Mouse (Mus musculus): ENCODE data around the gene Nup98. TPM values are rescaled to one million over a fixed set of nuclear protein-coding genes. Genes with fewer than 3 reads are reported as not detected.
A peak's percentile ranks its signal among the peaks of the same experiment; 100 is the strongest.

Nup98 gene
- polyA plus RNA-seq (2012; rRNA removed): 11.7 and 15.5 TPM in 2 replicates

- WGBS: 1% methylated on average over 86 of the region's 87 CpGs
- DNase-seq (ENCODE audit: low read depth, low spot score): peak; percentile 97
These were observed at the start of gene Nup98, which contains the start of gene Pgap2 for GRCm38 (mm10) chr7:102209756-102210721. Gene Nup98 (minus strand): TSS chr7:102210176. Gene Pgap2 (plus strand): TSS chr7:102210208.

GRCm38 (mm10) chr7:102258753-102259152 is 48.8 kb upstream of the Nup98 start:
- 42% methylated on average over 3 of the region's 3 CpGs for WGBS
- no peak for DNase-seq (ENCODE audit: low read depth, low spot score)

- WGBS: 20% methylated on average over 4 of the region's 4 CpGs
- DNase-seq (ENCODE audit: low read depth, low spot score): no peak
These were observed 48.2 kb upstream of the Nup98 start for GRCm38 (mm10) chr7:102258189-102258588.

- no peak for DNase-seq (ENCODE audit: low read depth, low spot score)
- 83% methylated on average over 3 of the region's 3 CpGs for WGBS
These were observed 46.7 kb upstream of the Nup98 start for GRCm38 (mm10) chr7:102256636-102257035.

DNA sequence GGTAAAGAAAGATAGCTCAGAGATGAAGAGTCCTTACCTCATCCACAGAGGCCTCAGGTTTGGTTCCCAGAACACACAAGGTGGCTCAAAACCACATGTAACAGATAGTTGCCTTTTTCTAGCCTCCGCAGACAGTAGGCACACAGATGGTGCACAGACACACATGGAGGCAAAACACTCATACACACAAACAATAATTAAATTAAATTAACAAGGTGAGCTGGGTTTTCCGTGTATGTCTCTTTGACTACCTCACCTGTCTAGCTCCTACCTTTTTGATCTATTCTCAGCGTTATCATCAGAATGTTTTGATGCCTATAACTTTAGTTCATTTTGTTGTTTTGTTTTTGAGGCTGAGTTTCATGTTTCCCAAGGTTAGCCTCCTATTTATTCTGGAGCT is 46.0 kb upstream of the Nup98 start, which contains the start of gene Rhog:
Gene Rhog (minus strand): TSS at position 101 of the 400 bp plus-strand sequence.
- WGBS: 80% methylated on average over 3 of the region's 3 CpGs
- DNase-seq (ENCODE audit: low read depth, low spot score): no peak

DNA sequence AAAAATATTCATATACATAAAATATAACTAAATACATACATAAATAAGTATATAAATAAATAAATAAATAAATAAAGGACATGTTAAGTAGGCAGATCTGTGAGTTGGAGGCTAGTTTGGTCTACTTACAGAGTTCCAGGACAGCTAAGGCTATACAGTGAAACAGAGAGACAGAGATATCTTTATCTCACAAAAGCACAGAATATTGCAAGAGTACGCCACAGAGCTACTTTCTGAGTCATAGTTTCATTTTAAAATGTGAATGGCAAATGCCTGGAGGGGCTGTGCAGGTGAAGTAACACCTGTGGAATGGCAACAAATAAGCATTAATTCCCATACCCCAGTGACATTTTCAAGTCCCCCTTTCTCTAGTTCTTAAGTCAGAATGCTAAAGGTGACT is 43.7 kb upstream of the Nup98 start:
- 88% methylated on average over 1 of the region's 1 CpGs for WGBS

GRCm38 (mm10) chr7:102250631-102251214 is 40.7 kb upstream of the Nup98 start:
- DNase-seq (ENCODE audit: low read depth, low spot score): peak; percentile 75
- under 1% methylated on average over 33 of the region's 33 CpGs for WGBS

More for the DNA sequence above, 43.7 kb upstream of the Nup98 start:
- DNase-seq (ENCODE audit: low read depth, low spot score): no peak

- under 1% methylated on average over 42 of the region's 49 CpGs for WGBS
- DNase-seq (ENCODE audit: low read depth, low spot score): no peak
These were observed 40.1 kb upstream of the Nup98 start for GRCm38 (mm10) chr7:102249896-102250630.

DNA sequence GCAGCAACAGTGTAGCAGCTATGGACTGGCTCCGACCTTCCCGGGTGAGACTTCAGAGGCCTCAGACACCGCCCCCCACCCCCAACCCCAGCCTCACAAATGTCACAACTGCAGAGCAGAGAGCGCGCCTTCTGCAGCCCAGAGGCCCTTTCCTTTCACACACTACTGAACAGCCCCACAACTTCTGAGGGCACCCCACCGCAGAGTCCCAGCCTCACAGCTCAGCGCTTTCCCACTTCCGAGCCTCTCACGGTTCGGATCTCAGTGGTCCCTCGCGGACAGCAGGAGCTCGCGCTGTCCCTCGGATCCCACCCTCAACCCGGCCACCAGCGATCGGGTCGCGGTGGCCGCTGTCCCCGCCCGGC is 39.5 kb upstream of the Nup98 start:
- under 1% methylated on average over 23 of the region's 23 CpGs for WGBS
- DNase-seq (ENCODE audit: low read depth, low spot score): no peak

GRCm38 (mm10) chr7:102248691-102249404 is 38.9 kb upstream of the Nup98 start:
- whole genome bisulfite sequencing: 6% methylated on average over 16 of the region's 16 CpGs
- DNase-seq (ENCODE audit: low read depth, low spot score): no peak

- DNase-seq (ENCODE audit: low read depth, low spot score): no peak
- 63% methylated on average over 12 of the region's 12 CpGs for WGBS
These were observed 37.2 kb upstream of the Nup98 start for GRCm38 (mm10) chr7:102246956-102247797.

DNA sequence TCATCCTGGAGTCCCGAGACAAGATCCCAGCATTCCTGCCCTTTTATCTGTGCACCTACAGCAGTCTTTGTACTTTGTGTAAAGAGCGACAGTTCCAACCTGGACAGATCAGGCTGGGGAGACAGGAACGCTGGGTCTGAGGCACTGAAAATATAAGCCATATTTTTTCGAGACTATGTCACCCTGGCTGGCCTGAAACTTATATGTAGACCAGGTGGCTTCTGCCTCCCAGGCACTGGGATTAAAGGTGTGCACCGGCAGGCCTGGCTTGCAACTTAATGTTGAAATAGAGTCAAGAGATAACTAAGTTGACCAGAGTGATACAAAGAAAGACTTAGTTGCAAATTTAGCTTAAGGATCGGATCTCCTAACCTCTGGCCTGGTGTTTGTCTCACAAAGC is 36.3 kb upstream of the Nup98 start:
- DNase-seq (ENCODE audit: low read depth, low spot score): no peak
- WGBS: 44% methylated on average over 6 of the region's 6 CpGs

DNA sequence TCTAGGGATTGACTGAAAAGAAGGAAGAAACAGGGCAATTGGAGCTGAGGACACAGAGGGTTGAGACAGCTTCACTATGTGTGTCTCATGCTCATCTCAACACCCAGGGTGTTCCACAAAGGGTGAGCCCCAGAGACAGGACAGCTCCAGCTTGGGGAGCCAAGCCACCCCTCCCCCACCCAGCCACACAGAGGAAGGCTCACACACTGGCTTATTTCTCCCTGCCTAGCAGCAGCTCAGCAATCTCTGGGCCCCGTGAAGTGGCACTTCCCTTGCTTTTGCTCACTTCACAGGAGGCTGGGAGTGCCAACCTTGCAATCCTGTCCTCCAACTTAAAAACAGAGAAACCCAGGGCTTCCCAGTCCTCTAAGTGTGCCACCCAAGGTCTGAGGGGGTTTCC is 35.8 kb upstream of the Nup98 start:
- DNase-seq (ENCODE audit: low read depth, low spot score): no peak

GRCm38 (mm10) chr7:102244782-102245535 is 35.0 kb upstream of the Nup98 start:
- WGBS: 48% methylated on average over 3 of the region's 3 CpGs
- DNase-seq (ENCODE audit: low read depth, low spot score): no peak

More for the DNA sequence above, 35.8 kb upstream of the Nup98 start:
- 10% methylated on average over 1 of the region's 1 CpGs for WGBS

- WGBS: 49% methylated on average over 2 of the region's 2 CpGs
- no peak for DNase-seq (ENCODE audit: low read depth, low spot score)
These were observed 33.9 kb upstream of the Nup98 start for GRCm38 (mm10) chr7:102243870-102244269.

DNA sequence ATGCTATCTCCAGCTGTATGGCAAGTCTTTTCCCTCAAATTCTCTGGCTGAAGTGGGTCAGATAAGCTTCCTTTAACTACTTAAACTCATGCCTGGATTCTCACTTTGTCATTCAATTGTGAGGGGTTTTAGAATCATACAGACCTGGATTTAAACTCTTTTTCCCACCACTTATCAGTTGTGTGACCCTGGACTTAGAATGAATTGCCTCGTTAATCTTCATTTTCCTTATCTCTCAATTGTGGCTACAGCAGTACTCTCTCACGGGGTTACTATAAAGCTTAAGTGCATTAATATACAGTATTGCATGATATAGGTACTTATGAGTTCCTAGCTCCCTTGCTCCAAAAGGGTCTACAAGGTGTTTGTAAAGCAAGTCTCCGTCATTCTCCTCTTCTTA is 32.9 kb upstream of the Nup98 start:
- 59% methylated on average over 3 of the region's 3 CpGs for WGBS
- DNase-seq (ENCODE audit: low read depth, low spot score): no peak

GRCm38 (mm10) chr7:102242371-102242770 is 32.4 kb upstream of the Nup98 start:
- WGBS: 88% methylated on average over 5 of the region's 5 CpGs
- DNase-seq (ENCODE audit: low read depth, low spot score): no peak

DNA sequence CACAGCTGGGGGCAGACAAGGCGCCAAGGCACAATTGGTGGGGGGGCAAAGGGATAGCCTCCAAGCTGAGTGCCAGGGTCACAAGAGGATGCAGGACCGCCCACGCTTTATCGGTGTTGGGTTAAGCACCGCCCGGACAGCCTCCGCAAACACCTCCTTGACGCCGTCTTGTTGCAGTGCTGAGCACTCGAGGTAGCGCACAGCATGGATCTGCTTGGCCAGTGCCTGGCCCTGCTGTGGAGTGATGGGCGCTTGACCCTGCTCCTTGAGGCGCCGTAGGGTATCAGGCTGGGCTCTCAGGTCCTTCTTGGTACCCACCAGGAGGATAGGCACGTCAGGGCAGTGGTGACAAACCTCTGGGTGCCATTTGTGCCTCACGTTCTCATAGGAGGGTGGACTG is 29.6 kb upstream of the Nup98 start:
- no peak for DNase-seq (ENCODE audit: low read depth, low spot score)
- WGBS: 86% methylated on average over 16 of the region's 16 CpGs
